Mouse (Mus musculus) CH12.LX (cell line): Measurements from ENCODE around the gene Gnai2. TPM values are rescaled to one million over a fixed set of nuclear protein-coding genes. Genes with fewer than 3 reads are reported as not detected.

Experiments used
- DNase-seq: peaks from one replicate; pipeline ENCODE4 v3.0.0-alpha.2; 2013; ENCODE audit errors: extremely low read depth
- H3K27ac ChIP-seq: 2 replicates; pipeline ENCODE4 v1.5.1; 2012; ENCODE audit warnings: low read depth, mild to moderate bottlenecking, control low read depth, moderate library complexity; ENCODE audit not compliant: insufficient read depth
- H3K27me3 ChIP-seq: replicated peaks from 2 replicates; pipeline ENCODE3; 2012; ENCODE audit warnings: inconsistent platforms
- H3K36me3 ChIP-seq, 2 experiments: replicated peaks in 1 of 2; 2 replicates each; pipeline versions ENCODE3 to v1.6.1; 2012; ENCODE audit warnings: inconsistent platforms in 1 of 2, low read length in 1 of 2, mild to moderate bottlenecking in 1 of 2, mixed read lengths in 1 of 2, moderate library complexity in 1 of 2; ENCODE audit not compliant: control insufficient read depth in 1 of 2, insufficient read depth in 1 of 2
- H3K4me1 ChIP-seq, 2 experiments: 2 replicates each; pipeline ENCODE4 v1.6.1; 2012; ENCODE audit warnings: inconsistent platforms in 1 of 2, moderate library complexity in 1 of 2; ENCODE audit not compliant: insufficient read depth in 2 of 2, control insufficient read depth in 1 of 2
- H3K4me2 ChIP-seq: 2 replicates; pipeline ENCODE4 v1.6.1; 2012; ENCODE audit warnings: low read depth, mild to moderate bottlenecking, control low read depth; ENCODE audit not compliant: poor library complexity, insufficient read depth, severe bottlenecking
- H3K4me3 ChIP-seq, 3 experiments: fragments of 150-350 bp in 1 of 3; sonication (generic) in 1 of 3; replicated peaks in 1 of 3; 2 replicates each; pipeline versions ENCODE3 to v1.5.1; 2011 to 2012; ENCODE audit warnings: low read depth in 2 of 3, low read length in 2 of 3, mild to moderate bottlenecking in 2 of 3, moderate library complexity in 2 of 3, control low read depth in 1 of 3, improper control_type of control experiment in 1 of 3, inconsistent platforms in 1 of 3, mixed read lengths in 1 of 3; ENCODE audit not compliant: poor library complexity in 1 of 3
- H3K79me2 ChIP-seq: replicated peaks from 2 replicates; pipeline ENCODE4 v1.6.1; 2012; ENCODE audit warnings: mild to moderate bottlenecking, moderate library complexity; ENCODE audit not compliant: control insufficient read depth, poor library complexity, insufficient read depth, severe bottlenecking; ENCODE audit errors: extremely low read depth
- H3K9ac ChIP-seq: 2 replicates; pipeline ENCODE4 v1.6.1; 2012; ENCODE audit warnings: low read depth, mild to moderate bottlenecking, control low read depth, moderate library complexity; ENCODE audit not compliant: insufficient read depth
- H3K9me3 ChIP-seq: replicated peaks from 2 replicates; pipeline ENCODE3; 2012; ENCODE audit warnings: low read length, inconsistent platforms, mixed read lengths
- E2F4 ChIP-seq: IDR thresholded peaks from 2 replicates; pipeline ENCODE4 v1.6.1; 2011; ENCODE audit warnings: low read depth, low read length, improper control_type of control experiment; ENCODE audit not compliant: insufficient replicate concordance
- EP300 ChIP-seq: IDR thresholded peaks from 2 replicates; pipeline ENCODE4 v1.6.1; 2011; ENCODE audit warnings: low read length, improper control_type of control experiment
- IRF4 ChIP-seq: IDR thresholded peaks from 2 replicates; pipeline ENCODE4 v1.6.1; 2014; ENCODE audit warnings: low read depth, mild to moderate bottlenecking, inconsistent platforms, low read length, improper control_type of control experiment
- JUN ChIP-seq: IDR thresholded peaks from 2 replicates; pipeline ENCODE4 v1.6.1; 2011; ENCODE audit warnings: low read depth, mild to moderate bottlenecking, low read length, improper control_type of control experiment, moderate library complexity; ENCODE audit not compliant: insufficient read depth
- KAT2A ChIP-seq: IDR thresholded peaks from 2 replicates; pipeline ENCODE4 v1.6.1; 2012; ENCODE audit warnings: low read length, improper control_type of control experiment, inconsistent platforms; ENCODE audit not compliant: insufficient replicate concordance
- MAZ ChIP-seq: IDR thresholded peaks from 2 replicates; pipeline ENCODE4 v1.6.1; 2012; ENCODE audit warnings: low read depth, mild to moderate bottlenecking, inconsistent platforms, low read length, improper control_type of control experiment, moderate library complexity
- MXI1 ChIP-seq: IDR thresholded peaks from 2 replicates; pipeline ENCODE4 v1.6.1; 2011; ENCODE audit warnings: mild to moderate bottlenecking, low read depth, low read length, improper control_type of control experiment
- MYC ChIP-seq: IDR thresholded peaks from 2 replicates; pipeline ENCODE4 v1.6.1; 2011; ENCODE audit warnings: low read depth, mild to moderate bottlenecking, improper control_type of control experiment, low read length
- NRF1 ChIP-seq: IDR thresholded peaks from 2 replicates; pipeline ENCODE4 v1.6.1; 2014; ENCODE audit warnings: low read depth, mild to moderate bottlenecking, inconsistent platforms, low read length, improper control_type of control experiment, moderate library complexity
- POLR2AphosphoS2 ChIP-seq: IDR thresholded peaks from 2 replicates; pipeline ENCODE4 v1.6.1; 2011; ENCODE audit warnings: low read depth, low read length, improper control_type of control experiment
- RCOR1 ChIP-seq: conservative IDR thresholded peaks from 2 replicates; pipeline ENCODE4 v1.6.1; 2012; ENCODE audit warnings: low read depth, mild to moderate bottlenecking, inconsistent platforms, low read length, improper control_type of control experiment
- TBP ChIP-seq: conservative IDR thresholded peaks from 2 replicates; pipeline ENCODE4 v1.6.1; 2011; ENCODE audit warnings: low read depth, low read length, improper control_type of control experiment
- UBTF ChIP-seq: IDR thresholded peaks from 2 replicates; pipeline ENCODE4 v1.6.1; 2012; ENCODE audit warnings: low read depth, mild to moderate bottlenecking, inconsistent platforms, low read length, improper control_type of control experiment, moderate library complexity
- ZC3H11A ChIP-seq: IDR thresholded peaks from 2 replicates; pipeline ENCODE4 v1.6.1; 2012; ENCODE audit warnings: low read depth, mild to moderate bottlenecking, inconsistent platforms, low read length, improper control_type of control experiment
- ZKSCAN1 ChIP-seq: IDR thresholded peaks from 2 replicates; pipeline ENCODE4 v1.6.1; 2012; ENCODE audit warnings: low read depth, inconsistent platforms, low read length, improper control_type of control experiment, borderline replicate concordance
- ZMIZ1 ChIP-seq: IDR thresholded peaks from 2 replicates; pipeline ENCODE4 v1.6.1; 2012; ENCODE audit warnings: low read depth, mild to moderate bottlenecking, inconsistent platforms, low read length, improper control_type of control experiment
- ZNF384 ChIP-seq: IDR thresholded peaks from 2 replicates; pipeline ENCODE4 v1.6.1; 2012; ENCODE audit warnings: low read depth, low read length, improper control_type of control experiment, inconsistent platforms
- dilution Hi-C: fragments of 300-500 bp; cut with MboI; formaldehyde crosslinking; loops from 2 replicates; pipeline ENCODE4 v1.14.3; 2020; ENCODE audit warnings: low sequenced_read_pairs; ENCODE audit not compliant: extremely low pct_unique_long_range_greater_than_20kb, extremely low pct_ligation_motif_present
- in situ Hi-C: fragments of 300-500 bp; cut with MboI; formaldehyde crosslinking; loops from 3 replicates; pipeline ENCODE4 v1.14.3; 2019; ENCODE audit warnings: low sequenced_read_pairs, low pct_ligation_motif_present, low pct_unique_long_range_greater_than_20kb, mixed read lengths
- polyA plus RNA-seq: library from polyadenylated mRNA; unstranded; fragments of >175 nt; gene quantifications from 2 replicates; pipeline ENCODE4 v1.2.1, GENCODE M21; 2012; ENCODE audit warnings: low read depth; ENCODE audit not compliant: insufficient read length
- total RNA-seq, 2 experiments: library from RNA; depleted of rRNA; stranded (reverse); fragments of 300-350 nt in 1 of 2; fragments of >200 nt in 1 of 2; gene quantifications; 2 replicates each; pipeline ENCODE4 v1.2.3; 2012 to 2014

Gnai2 gene
- total and polyA plus RNA-seq, 3 experiments = 86.2 to 262 (median 154) TPM

GRCm38 (mm10) chr9:107606591-107606990, 28.6 kb downstream of the Gnai2 start:
- DNase-seq = no peak
- no peak overlapping the region for H3K27ac ChIP-seq
- H3K9me3 ChIP-seq = no peaks in the 10 kb centered on the region
- in situ Hi-C loops (loop anchor here (5.0 kb wide), 1 partner anchor 36 kb away; no protein-coding TSS in a partner anchor), dilution Hi-C loops (no loop called here)
- no peak overlapping the region for H3K4me2 ChIP-seq
- H3K79me2 ChIP-seq = no peaks in the 10 kb centered on the region
- H3K9ac ChIP-seq = no peak overlapping the region
- TF ChIP-seq ZC3H11A (no peak), ZKSCAN1 (no peak), E2F4 (no peak), MXI1 (no peak), TBP (no peak), RCOR1 (no peak), MAZ (no peak), KAT2A (no peak), UBTF (no peak)
- no peak overlapping the region for H3K4me3 ChIP-seq
- H3K27me3 ChIP-seq = no peaks in the 10 kb centered on the region
- peaks cover 45 to 86% of the 10 kb centered on the region in 2 experiments for H3K4me1 ChIP-seq
- peaks cover 0 to 2% of the 10 kb centered on the region in 2 experiments for H3K36me3 ChIP-seq

DNA sequence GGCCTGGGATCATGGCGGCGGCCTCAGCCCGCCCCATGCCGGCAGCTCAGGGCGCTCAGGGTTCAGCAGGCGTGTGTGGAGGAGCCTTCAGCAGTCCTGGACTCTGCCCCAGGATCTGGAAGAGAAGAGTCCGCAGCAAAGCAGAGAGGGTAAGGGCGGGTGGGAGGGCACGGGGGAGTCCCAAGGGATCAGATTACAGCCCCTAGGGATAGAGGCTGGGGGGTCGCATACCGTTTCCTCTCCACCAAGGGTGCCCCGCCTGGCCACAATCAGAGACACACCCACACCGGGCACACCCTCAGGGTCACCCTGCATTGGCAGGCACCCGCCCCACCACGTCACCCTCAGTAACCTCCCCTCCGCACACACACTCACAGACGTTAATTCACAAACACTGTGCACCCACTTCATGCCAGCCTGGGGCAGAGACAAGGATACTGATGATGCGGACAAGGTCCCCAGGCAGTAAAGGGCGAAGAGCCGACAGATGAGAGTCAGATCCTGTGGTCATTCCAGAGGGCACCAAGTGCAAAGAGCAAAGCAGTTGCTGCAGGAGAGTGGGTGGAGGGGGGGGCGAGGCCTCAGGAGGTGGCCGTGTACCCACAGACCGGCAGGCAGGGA, 30.0 kb downstream of the Gnai2 start:
- H3K9ac ChIP-seq = no peak overlapping the region
- H3K79me2 ChIP-seq = no peaks in the 10 kb centered on the region
- peaks cover 41 to 76% of the 10 kb centered on the region in 2 experiments for H3K4me1 ChIP-seq
- TF ChIP-seq ZMIZ1 (no peak), JUN (no peak), POLR2AphosphoS2 (no peak), EP300 (no peak), E2F4 (no peak), IRF4 (no peak), UBTF (no peak), KAT2A (no peak), ZNF384 (no peak), RCOR1 (no peak), MYC (no peak), NRF1 (no peak)
- in situ Hi-C loops (loop anchor here (5.0 kb wide), 1 partner anchor 37 kb away; no protein-coding TSS in a partner anchor), dilution Hi-C loops (no loop called here)
- H3K4me3 ChIP-seq = no peak overlapping the region
- H3K36me3 ChIP-seq = peaks cover 0 to 16% of the 10 kb centered on the region in 2 experiments
- H3K27ac ChIP-seq = no peak overlapping the region
- no peak overlapping the region for H3K4me2 ChIP-seq
- H3K27me3 ChIP-seq = no peaks in the 10 kb centered on the region
- H3K9me3 ChIP-seq = no peaks in the 10 kb centered on the region
- no peak for DNase-seq
